Mouse (Mus musculus) C2C12 (cell line): ENCODE data around the gene Gtf2ird1.

ENCODE experiments used
- CEBPB ChIP-seq: IDR thresholded peaks from one replicate; pipeline ENCODE4 v1.6.1; 2011; ENCODE audit warnings: low read depth, mild to moderate bottlenecking, control low read depth, moderate library complexity
- CTCF ChIP-seq: IDR thresholded peaks from one replicate; pipeline ENCODE4 v1.5.1; 2011; ENCODE audit not compliant: control insufficient read depth, insufficient read depth, insufficient read length
- FOSL1 ChIP-seq: IDR thresholded peaks from one replicate; pipeline ENCODE4 v1.8.0; 2011; ENCODE audit warnings: mild to moderate bottlenecking, low read length; ENCODE audit not compliant: poor library complexity, insufficient read depth, severe bottlenecking
- MAX ChIP-seq: IDR thresholded peaks from one replicate; pipeline ENCODE4 v1.6.1; 2011; ENCODE audit warnings: mild to moderate bottlenecking, control low read depth
- USF1 ChIP-seq: IDR thresholded peaks from one replicate; pipeline ENCODE4 v1.6.1; 2011; ENCODE audit warnings: low read depth, mild to moderate bottlenecking, control low read depth, moderate library complexity

DNA sequence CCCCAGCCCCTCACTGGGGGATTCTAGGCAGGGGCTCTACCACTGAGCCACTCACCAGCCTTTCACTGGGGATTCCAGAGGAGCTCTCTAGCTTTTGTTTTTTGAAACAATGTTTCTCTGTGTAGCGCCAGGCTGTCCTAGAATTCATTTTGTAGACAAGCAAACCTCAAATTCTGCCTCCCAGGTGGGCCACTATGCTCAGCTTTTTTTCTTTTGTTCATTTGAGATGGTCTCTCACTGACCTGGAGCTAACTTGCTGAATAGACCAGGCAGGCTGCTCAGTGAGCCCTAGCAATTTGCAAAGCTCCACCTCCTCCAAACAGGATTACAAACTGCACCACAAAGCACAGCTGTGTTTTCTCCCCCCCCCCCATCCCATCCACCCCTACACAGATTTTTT lies 81.3 kb downstream of the Gtf2ird1 start:
- no peak for TF ChIP-seq CTCF
- no peak for TF ChIP-seq MAX
- no peak for TF ChIP-seq FOSL1
- no peak for TF ChIP-seq USF1
- TF ChIP-seq CEBPB = no peak
